Mouse (Mus musculus) heart, adult 2 months (tissue): Measurements from ENCODE around the gene Arhgap25.

Source experiments
- CTCF ChIP-seq: fragments of 200-600 bp; IDR thresholded peaks from 2 replicates; pipeline ENCODE4 v1.8.1; 2022; ENCODE audit warnings: antibody characterized with exemption, mild to moderate bottlenecking, moderate library complexity
- EP300 ChIP-seq: fragments of 200-500 bp; IDR thresholded peaks from 2 replicates; pipeline ENCODE4 v1.6.1; 2011; ENCODE audit warnings: low read depth, low read length, control low read depth; ENCODE audit not compliant: insufficient read depth
- POLR2A ChIP-seq: fragments of 200-500 bp; IDR thresholded peaks from 2 replicates; pipeline ENCODE4 v1.6.1; 2011; ENCODE audit warnings: mild to moderate bottlenecking, low read depth, low read length, control low read depth; ENCODE audit not compliant: insufficient read depth

GRCm38 (mm10) chr6:87531456-87532015 lies 1.5 kb downstream of the Arhgap25 start:
- TF ChIP-seq CTCF: no peak
- no peak for TF ChIP-seq POLR2A
- TF ChIP-seq EP300: no peak
